Mouse (Mus musculus): ENCODE data around the gene Mrpl23. TPM values are rescaled to one million over a fixed set of nuclear protein-coding genes. Genes with fewer than 3 reads are reported as not detected.

The Mrpl23 gene
- polyA plus RNA-seq, 1 experiment from 2014 or later = 20.3 TPM

GRCm38 (mm10) chr7:142538766-142539165, 6.3 kb downstream of the Mrpl23 start:
- Histone ChIP-seq H3K36me3 (ENCODE audit: insufficient read depth) (peaks cover 16% of the 10 kb centered on the region), H3K9ac (peak overlapping the region; percentile 36; the same call in 1 of the 2 replicates), H3K4me2 (no peak overlapping the region), H3K27me3 (ENCODE audit: insufficient read depth, low read length) (no peaks in the 10 kb centered on the region), H3K4me1 (ENCODE audit: insufficient read depth) (peaks cover 48% of the 10 kb centered on the region), H3K9me3 (ENCODE audit: low read depth, low read length) (no peaks in the 10 kb centered on the region), H3K27ac (ENCODE audit: low read depth) (peak overlapping the region; percentile 83), H3K4me3 (ENCODE audit: low read depth, low read length) (no peak overlapping the region)
- WGBS = 15% methylated on average over 6 of the region's 6 CpGs
- ATAC-seq (ENCODE audit: insufficient read depth) (no peak), DNase-seq (peak; percentile 63)
- no peak for TF ChIP-seq CTCF (IDR thresholded peaks at IDR 0.05; ENCODE audit: low read depth)

DNA sequence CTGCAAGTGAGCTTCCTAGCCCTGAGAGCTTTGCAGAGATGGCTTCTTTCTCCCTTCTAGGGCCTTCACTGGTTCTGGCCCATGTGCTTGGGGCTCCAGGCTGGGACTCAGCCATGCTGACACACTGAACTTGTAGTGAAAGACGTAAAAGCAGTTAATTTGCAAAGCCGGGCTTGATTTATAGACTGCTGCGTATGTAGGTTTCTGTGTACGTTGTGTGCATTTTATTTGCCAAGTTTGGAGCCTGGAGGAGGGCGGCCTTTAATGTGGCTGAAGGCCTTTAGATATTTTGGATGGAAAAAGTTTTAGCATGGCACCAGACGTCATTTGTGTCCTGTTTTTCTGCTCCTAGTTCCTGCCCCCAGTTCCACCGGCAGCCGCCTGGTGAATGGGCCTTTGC, 7.3 kb downstream of the Mrpl23 start:
- peaks cover 37% of the 10 kb centered on the region for H3K4me1 ChIP-seq (ENCODE audit: insufficient read depth)
- H3K4me3 ChIP-seq (ENCODE audit: low read depth, low read length) = no peak overlapping the region
- peak overlapping the region; percentile 83 for H3K27ac ChIP-seq (ENCODE audit: low read depth)
- DNase-seq (peak; percentile 79), ATAC-seq (ENCODE audit: insufficient read depth) (no peak)
- TF ChIP-seq CTCF (IDR thresholded peaks at IDR 0.05; ENCODE audit: low read depth) = no peak
- H3K27me3 ChIP-seq (ENCODE audit: insufficient read depth, low read length) = no peaks in the 10 kb centered on the region
- H3K36me3 ChIP-seq (ENCODE audit: insufficient read depth) = peaks cover 16% of the 10 kb centered on the region
- 35% methylated on average over 8 of the region's 8 CpGs for WGBS
- no peak overlapping the region for H3K4me2 ChIP-seq
- H3K9ac ChIP-seq = no peak overlapping the region
- H3K9me3 ChIP-seq (ENCODE audit: low read depth, low read length) = no peaks in the 10 kb centered on the region

DNA sequence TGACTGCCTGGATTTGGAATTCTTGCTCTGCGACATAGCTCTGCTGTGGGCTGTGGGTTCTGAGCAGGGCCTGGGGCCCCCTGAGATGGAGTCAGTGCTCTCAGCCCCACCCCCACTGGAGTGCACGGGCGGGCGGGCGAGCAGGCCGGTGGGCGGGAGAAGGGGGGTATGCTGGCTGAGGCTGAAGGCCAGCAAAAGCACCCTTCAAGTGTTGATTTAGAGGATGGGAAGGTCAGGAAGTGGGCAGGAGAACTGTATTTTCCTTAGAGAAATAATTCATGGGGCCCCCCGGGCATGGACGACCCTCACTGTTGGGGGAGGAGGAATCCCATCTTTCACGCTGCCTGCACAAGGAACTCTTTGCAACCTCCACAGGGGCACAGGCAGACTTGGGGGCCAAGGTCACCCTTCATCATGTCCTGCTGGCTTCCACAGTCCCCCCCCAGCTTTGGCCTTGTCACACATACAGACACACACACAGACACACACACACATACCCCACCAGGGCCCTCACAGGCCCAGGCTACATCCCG, 10.4 kb downstream of the Mrpl23 start:
- peak; percentile 66 for ATAC-seq (ENCODE audit: insufficient read depth)
- no peak for TF ChIP-seq CTCF (IDR thresholded peaks at IDR 0.05; ENCODE audit: low read depth)
- peak; percentile 80 for DNase-seq
- Histone ChIP-seq H3K27ac (ENCODE audit: low read depth) (peak overlapping the region; percentile 84), H3K4me2 (peak overlapping the region; percentile 27), H3K36me3 (ENCODE audit: insufficient read depth) (peaks cover 6% of the 10 kb centered on the region), H3K4me1 (ENCODE audit: insufficient read depth) (peaks cover 37% of the 10 kb centered on the region), H3K9ac (peak overlapping the region; percentile 27; the same call in 1 of the 2 replicates), H3K9me3 (ENCODE audit: low read depth, low read length) (no peaks in the 10 kb centered on the region), H3K27me3 (ENCODE audit: insufficient read depth, low read length) (no peaks in the 10 kb centered on the region), H3K4me3 (ENCODE audit: low read depth, low read length) (no peak overlapping the region)
- WGBS = 13% methylated on average over 11 of the region's 11 CpGs

DNA sequence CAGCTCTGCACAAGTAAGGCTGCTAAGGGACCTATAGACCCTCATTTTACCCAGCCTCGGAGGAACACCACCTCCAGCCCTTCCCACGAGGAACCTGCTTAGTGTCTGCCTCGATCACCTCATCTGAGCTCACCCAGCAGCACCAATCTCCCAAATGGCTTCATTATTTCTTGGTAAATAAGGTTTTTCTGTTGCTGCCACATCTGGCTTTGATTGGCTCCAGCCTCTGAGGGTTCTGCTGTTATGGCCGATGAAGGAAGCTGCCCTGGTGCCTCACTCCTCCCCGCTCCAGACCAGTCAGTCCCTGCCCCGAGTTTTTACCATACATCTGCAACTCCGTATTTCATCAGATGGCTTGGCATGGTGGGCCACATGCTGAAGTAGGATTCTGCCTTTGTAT, 13.5 kb downstream of the Mrpl23 start:
- H3K36me3 ChIP-seq (ENCODE audit: insufficient read depth) = peaks cover 2% of the 10 kb centered on the region
- no peak overlapping the region for H3K27ac ChIP-seq (ENCODE audit: low read depth)
- peaks cover 28% of the 10 kb centered on the region for H3K4me1 ChIP-seq (ENCODE audit: insufficient read depth)
- no peaks in the 10 kb centered on the region for H3K9me3 ChIP-seq (ENCODE audit: low read depth, low read length)
- H3K9ac ChIP-seq = no peak overlapping the region
- no peak for TF ChIP-seq CTCF (IDR thresholded peaks at IDR 0.05; ENCODE audit: low read depth)
- no peaks in the 10 kb centered on the region for H3K27me3 ChIP-seq (ENCODE audit: insufficient read depth, low read length)
- H3K4me3 ChIP-seq (ENCODE audit: low read depth, low read length) = no peak overlapping the region
- H3K4me2 ChIP-seq = no peak overlapping the region
- no peak for ATAC-seq (ENCODE audit: insufficient read depth)
- no peak for DNase-seq
- WGBS = 74% methylated on average over 7 of the region's 7 CpGs

DNA sequence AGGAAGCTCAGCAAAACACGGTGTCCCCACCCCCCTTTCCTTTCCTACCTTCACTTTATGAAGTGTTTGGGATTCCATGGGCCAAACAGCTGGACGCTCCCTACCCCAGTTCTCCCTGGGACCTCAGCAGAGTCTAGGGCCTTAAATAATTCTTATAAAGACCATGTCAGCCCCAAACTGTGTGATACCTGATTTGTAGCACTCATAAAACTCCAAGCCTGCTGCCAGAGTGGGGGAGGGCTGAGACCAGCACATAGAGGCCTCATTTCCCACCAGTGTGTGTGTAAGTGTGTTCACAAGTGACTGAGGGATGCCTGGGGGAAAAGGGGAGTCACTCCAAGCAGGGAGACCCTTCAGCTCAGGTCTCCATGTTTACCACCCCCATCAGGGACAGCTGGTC, 15.4 kb downstream of the Mrpl23 start:
- no peak overlapping the region; the same call in 1 of the 2 replicates for H3K9ac ChIP-seq
- H3K4me3 ChIP-seq (ENCODE audit: low read depth, low read length) = no peak overlapping the region
- H3K4me2 ChIP-seq = no peak overlapping the region
- H3K9me3 ChIP-seq (ENCODE audit: low read depth, low read length) = no peaks in the 10 kb centered on the region
- H3K36me3 ChIP-seq (ENCODE audit: insufficient read depth) = no peaks in the 10 kb centered on the region
- peaks cover 23% of the 10 kb centered on the region for H3K4me1 ChIP-seq (ENCODE audit: insufficient read depth)
- peak overlapping the region; percentile 76; the same call in 1 of the 2 replicates for H3K27ac ChIP-seq (ENCODE audit: low read depth)
- WGBS = 37% methylated on average over 2 of the region's 2 CpGs
- no peak for TF ChIP-seq CTCF (IDR thresholded peaks at IDR 0.05; ENCODE audit: low read depth)
- no peaks in the 10 kb centered on the region for H3K27me3 ChIP-seq (ENCODE audit: insufficient read depth, low read length)
- ATAC-seq (ENCODE audit: insufficient read depth) (no peak; the same call in 1 of the 2 replicates), DNase-seq (no peak)

GRCm38 (mm10) chr7:142548706-142549105, 16.2 kb downstream of the Mrpl23 start:
- Histone ChIP-seq H3K36me3 (ENCODE audit: insufficient read depth) (no peaks in the 10 kb centered on the region), H3K4me2 (no peak overlapping the region), H3K9ac (no peak overlapping the region), H3K27me3 (ENCODE audit: insufficient read depth, low read length) (no peaks in the 10 kb centered on the region), H3K9me3 (ENCODE audit: low read depth, low read length) (no peaks in the 10 kb centered on the region), H3K4me3 (ENCODE audit: low read depth, low read length) (no peak overlapping the region), H3K27ac (ENCODE audit: low read depth) (peak overlapping the region; percentile 76; the same call in 1 of the 2 replicates), H3K4me1 (ENCODE audit: insufficient read depth) (peaks cover 25% of the 10 kb centered on the region)
- no peak for DNase-seq
- no peak for TF ChIP-seq CTCF (IDR thresholded peaks at IDR 0.05; ENCODE audit: low read depth)
- 34% methylated on average over 6 of the region's 6 CpGs for WGBS
- no peak for ATAC-seq (ENCODE audit: insufficient read depth)

DNA sequence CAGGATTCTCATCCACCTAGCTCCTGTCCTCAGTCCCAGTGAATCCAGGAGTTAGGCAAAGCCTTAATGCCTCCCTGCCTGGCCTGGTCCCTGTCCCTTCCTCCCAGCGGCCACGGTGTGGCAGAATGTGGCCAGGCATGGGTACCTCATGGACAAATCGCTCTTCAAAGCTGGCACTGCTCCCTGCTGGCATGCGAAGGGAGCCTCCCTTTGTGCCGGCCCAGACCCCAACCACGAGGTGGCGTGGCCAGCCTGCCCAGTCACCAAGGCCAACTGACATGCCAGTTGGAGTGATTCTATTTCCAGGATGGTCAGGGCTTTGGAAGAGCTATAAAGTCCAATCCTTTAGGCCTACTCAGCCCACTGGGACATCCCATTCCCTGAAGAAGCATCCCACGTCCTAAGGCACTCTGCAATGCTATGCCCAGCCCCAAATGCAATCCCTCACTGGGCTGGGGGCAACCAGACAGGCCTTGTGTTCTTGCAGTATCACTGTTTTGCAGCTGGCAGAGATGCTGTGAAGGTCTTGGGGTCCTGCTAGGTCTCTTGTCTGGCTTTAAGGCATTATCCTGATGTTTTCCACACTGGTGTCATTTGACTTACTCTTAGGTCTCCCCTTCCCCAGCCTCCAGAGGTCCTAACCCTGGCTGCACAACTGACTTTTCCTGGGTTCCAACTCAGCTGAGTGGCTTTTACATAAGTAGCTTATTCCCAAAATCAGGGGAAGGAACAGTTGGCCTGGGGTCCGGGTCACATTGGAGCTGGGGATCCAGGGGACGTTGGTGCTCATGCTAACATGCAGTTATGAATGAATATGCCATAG, 17.7 kb downstream of the Mrpl23 start:
- peak; percentile 67 for TF ChIP-seq CTCF (IDR thresholded peaks at IDR 0.05; ENCODE audit: low read depth)

More for the DNA sequence above, 17.7 kb downstream of the Mrpl23 start:
- WGBS = 82% methylated on average over 10 of the region's 10 CpGs
- Histone ChIP-seq H3K4me1 (ENCODE audit: insufficient read depth) (peaks cover 39% of the 10 kb centered on the region), H3K4me2 (no peak overlapping the region), H3K27me3 (ENCODE audit: insufficient read depth, low read length) (no peaks in the 10 kb centered on the region), H3K9ac (no peak overlapping the region), H3K27ac (ENCODE audit: low read depth) (no peak overlapping the region), H3K4me3 (ENCODE audit: low read depth, low read length) (no peak overlapping the region), H3K36me3 (ENCODE audit: insufficient read depth) (no peaks in the 10 kb centered on the region), H3K9me3 (ENCODE audit: low read depth, low read length) (no peaks in the 10 kb centered on the region)
- DNase-seq (peak; percentile 37), ATAC-seq (ENCODE audit: insufficient read depth) (no peak)
